In genomic region chr11:23633879-23634215, GRCm38 (mm10) we compare ENCODE assay signal across 8 mouse cellular contexts. TPM values are rescaled to one million over a fixed set of nuclear protein-coding genes. Genes with fewer than 3 reads are reported as not detected.
DNase-seq lines count a peak whose midpoint lies in the region; ATAC-seq and TF ChIP-seq lines count a peak whose summit lies in the region.

No protein-coding gene starts in this region.

- no peaks in the 10 kb centered on the region for H3K27me3 ChIP-seq in heart, embryonic 14.5 days (ENCODE audit: control insufficient read depth, insufficient read depth, low read length)
- H3K27me3 ChIP-seq in Patski, result no peaks in the 10 kb centered on the region
- H3K27me3 ChIP-seq in midbrain, embryonic 10.5 days (ENCODE audit: low read depth, poor library complexity, severe bottlenecking), result no peaks in the 10 kb centered on the region

- POLR2A ChIA-PET in Patski (lab: Charles Lee), result interaction anchor here (0.9 to 1.1 kb wide), 2 partner anchors 13 to 27 kb away, joined by 3 to 4 read pairs; no protein-coding TSS in a partner anchor

- H3K27ac ChIP-seq in heart, embryonic 14.5 days (replicated peaks in 1 of 2; ENCODE audit: control insufficient read depth in 1 of 2, insufficient read depth in 1 of 2, low read depth in 2 of 2, low read length in 2 of 2), result peak overlapping the region in 1 of 2 experiments; percentile 48; a peak in 1 of 4 replicates
- no peak overlapping the region for H3K27ac ChIP-seq in midbrain, embryonic 10.5 days (replicated peaks)

- intact Hi-C loops in heart, postnatal 36 days (cut with DNase I), result loop anchor here (1.0 to 5.0 kb wide), 2 partner anchors 31 to 138 kb away; partner anchors contain the start of genes Pex13, Pus10 and Rel

- H3K4me2 ChIP-seq in heart, embryonic 14.5 days (ENCODE audit: low read length), result peak overlapping the region; percentile 82

- ATAC-seq in heart, embryonic 14.5 days (ENCODE audit: insufficient number of reproducible peaks, insufficient read depth, low FRiP score, low read depth), result peak; percentile 3; the same call in 1 of the 2 replicates
- peak; percentile 21 for ATAC-seq in Patski
- ATAC-seq in megakaryocyte progenitor cell, adult 5-6 weeks (replicated peaks; ENCODE audit: poor library complexity), result no peak

- H3K36me3 ChIP-seq in heart, embryonic 14.5 days (ENCODE audit: control insufficient read depth, insufficient read depth, low read length), result peaks cover 14% of the 10 kb centered on the region
- H3K36me3 ChIP-seq in midbrain, embryonic 10.5 days, result peaks cover 17% of the 10 kb centered on the region

- no peaks in the 10 kb centered on the region for H3K9me3 ChIP-seq in heart, embryonic 14.5 days (ENCODE audit: control insufficient read depth, low read length)
- H3K9me3 ChIP-seq in midbrain, embryonic 10.5 days (replicated peaks), result no peaks in the 10 kb centered on the region

- no peak for TF ChIP-seq CTCF in Patski (IDR thresholded peaks at IDR 0.05)

- peak overlapping the region; percentile 12 to 87; a peak in 3 of 4 replicates for H3K4me3 ChIP-seq in heart, embryonic 14.5 days (ENCODE audit: control insufficient read depth in 1 of 2, insufficient read depth in 1 of 2, low read depth in 1 of 2, low read length in 2 of 2)
- H3K4me3 ChIP-seq in midbrain, embryonic 10.5 days, result peak overlapping the region; percentile 92

- peaks cover 2 to 9% of the 10 kb centered on the region in 2 experiments; a peak in 2 of 4 replicates for H3K4me1 ChIP-seq in heart, embryonic 14.5 days (ENCODE audit: control insufficient read depth in 2 of 2, insufficient read depth in 2 of 2, low read length in 2 of 2)
- peaks cover 14% of the 10 kb centered on the region for H3K4me1 ChIP-seq in midbrain, embryonic 10.5 days

- DNase-seq in heart, postnatal 36 days, result no peak
- no peak for DNase-seq in Patski (ENCODE audit: low read depth, low spot score)
- DNase-seq in gonadal fat pad, adult 2 months (ENCODE audit: low read depth), result peak; percentile 16
- no peak for DNase-seq in midbrain, embryonic 10.5 days (ENCODE audit: low spot score)
- no peak for DNase-seq in layer of hippocampus, adult 18-20 months (ENCODE audit: low spot score in 2 of 2)
- no peak for DNase-seq in frontal cortex, postnatal 36 days (ENCODE audit: low spot score in 2 of 2)

- in situ Hi-C loops in Patski (cut with MboI; ENCODE audit: low pct_unique_long_range_greater_than_20kb), result no loop called here

- no peak overlapping the region; the same call in 1 of the 2 replicates for H3K9ac ChIP-seq in heart, embryonic 14.5 days (ENCODE audit: low read length)

- CTCF ChIA-PET in Patski (lab: Charles Lee), result interaction anchor here (1.2 kb wide), 1 partner anchor 10 kb away, joined by 3 read pairs; no protein-coding TSS in a partner anchor

- WGBS in heart, embryonic 14.5 days, result 10% methylated on average over 7 of the region's 7 CpGs
- WGBS in midbrain, embryonic 10.5 days, result 16% methylated on average over 7 of the region's 7 CpGs

RNA-seq across cellular contexts. Expression of gene 0610010F05Rik, which starts 0.4 kb away (rescaled TPM):
- 19.5 and 20.1 TPM in 2 replicates for polyA plus RNA-seq in heart, embryonic 14.5 days (2014; fragmentation: Nextera tagmentation; extraction: Ambion mirVana)
- 10 to 100 TPM; 11.0 to 12.5 TPM for total RNA-seq in heart, postnatal 36 days (2021)
- polyA plus RNA-seq in Patski (2021), result 20.0 TPM
- 4.5 and 5.2 TPM in 2 replicates for polyA plus RNA-seq in gonadal fat pad, adult 2 months (2012; rRNA removed)
- polyA plus RNA-seq in midbrain, embryonic 10.5 days (2016; fragmentation: Nextera tagmentation; extraction: Ambion mirVana), result 39.2 and 51.6 TPM in 2 replicates
- total RNA-seq in megakaryocyte progenitor cell, adult 5-6 weeks (2015), result 21.8 and 26.9 TPM in 2 replicates
- 38.1 and 39.1 TPM in 2 replicates for total RNA-seq in megakaryocyte progenitor cell, adult 5-6 weeks (2017)
- total RNA-seq in layer of hippocampus, adult 18-20 months (2021), result 10 to 100 TPM; 27.7 to 28.4 TPM

RNA-seq across cellular contexts. Expression of gene Pus10, which starts 31.6 kb away (rescaled TPM):
- polyA plus RNA-seq in heart, embryonic 14.5 days (2014; fragmentation: Nextera tagmentation; extraction: Ambion mirVana), result 10.5 and 11.8 TPM in 2 replicates
- total RNA-seq in heart, postnatal 36 days (2021), result 10 to 100 TPM in 1 of 2 experiments, 1 to 10 TPM in 1; 8.8 to 12.8 TPM
- polyA plus RNA-seq in Patski (2021), result 20.5 TPM
- 4.1 and 4.5 TPM in 2 replicates for polyA plus RNA-seq in gonadal fat pad, adult 2 months (2012; rRNA removed)
- polyA plus RNA-seq in midbrain, embryonic 10.5 days (2016; fragmentation: Nextera tagmentation; extraction: Ambion mirVana), result 18.8 and 18.9 TPM in 2 replicates
- 45.1 and 52.1 TPM in 2 replicates for total RNA-seq in megakaryocyte progenitor cell, adult 5-6 weeks (2015)
- total RNA-seq in megakaryocyte progenitor cell, adult 5-6 weeks (2017), result 52.7 and 71.7 TPM in 2 replicates
- total RNA-seq in layer of hippocampus, adult 18-20 months (2021), result 10 to 100 TPM; 12.2 to 14.6 TPM

RNA-seq across cellular contexts. Expression of gene Pex13, which starts 31.9 kb away (rescaled TPM):
- 33.5 and 34.3 TPM in 2 replicates for polyA plus RNA-seq in heart, embryonic 14.5 days (2014; fragmentation: Nextera tagmentation; extraction: Ambion mirVana)
- total RNA-seq in heart, postnatal 36 days (2021), result 10 to 100 TPM; 27.0 to 31.2 TPM
- 35.4 TPM for polyA plus RNA-seq in Patski (2021)
- polyA plus RNA-seq in gonadal fat pad, adult 2 months (2012; rRNA removed), result 11.8 and 15.6 TPM in 2 replicates
- 36.0 and 37.0 TPM in 2 replicates for polyA plus RNA-seq in midbrain, embryonic 10.5 days (2016; fragmentation: Nextera tagmentation; extraction: Ambion mirVana)
- 31.0 and 53.1 TPM in 2 replicates for total RNA-seq in megakaryocyte progenitor cell, adult 5-6 weeks (2015)
- total RNA-seq in megakaryocyte progenitor cell, adult 5-6 weeks (2017), result 14.7 and 21.7 TPM in 2 replicates
- 10 to 100 TPM; 23.9 to 25.0 TPM for total RNA-seq in layer of hippocampus, adult 18-20 months (2021)
